Mouse (Mus musculus): ENCODE measurements around the gene Ccdc187. TPM values are rescaled to one million over a fixed set of nuclear protein-coding genes. Genes with fewer than 3 reads are reported as not detected.

The Ccdc187 gene
- polyA plus RNA-seq, 1 experiment = 6.0 TPM

GRCm38 (mm10) chr2:26214526-26214925, 79.8 kb downstream of the Ccdc187 start:
- no peak for DNase-seq (ENCODE audit: low read depth)

GRCm38 (mm10) chr2:26209566-26209965, 84.8 kb downstream of the Ccdc187 start:
- no peak for DNase-seq (ENCODE audit: low read depth)

GRCm38 (mm10) chr2:26208126-26208789, 86.1 kb downstream of the Ccdc187 start, which contains the start of gene Lhx3:
TSS of gene Lhx3 (minus strand) at chr2:26208289.
- DNase-seq (ENCODE audit: low read depth) = no peak

DNA sequence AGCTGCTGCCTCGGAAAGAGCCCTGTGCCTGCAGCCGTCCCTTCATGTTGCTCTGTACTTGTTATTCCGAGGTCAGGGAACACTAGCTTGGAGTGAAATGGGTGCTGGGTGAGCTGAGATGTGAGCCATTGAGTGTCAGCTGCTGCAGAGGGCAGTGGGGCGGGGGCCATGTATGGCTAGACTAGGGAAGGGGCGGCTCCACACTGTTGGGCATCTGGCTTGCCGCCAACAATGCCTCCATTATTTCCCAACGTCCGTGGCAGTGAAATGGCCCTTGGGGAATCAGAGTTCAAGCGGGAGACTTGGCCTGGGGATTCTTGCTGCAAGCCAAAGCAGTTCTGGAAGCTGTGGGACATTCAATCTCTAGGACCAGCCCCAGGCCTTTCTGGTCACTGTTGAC, 86.8 kb downstream of the Ccdc187 start:
- no peak for DNase-seq (ENCODE audit: low read depth)

- DNase-seq (ENCODE audit: low read depth) = no peak
Observed at GRCm38 (mm10) chr2:26205761-26206160, 88.6 kb downstream of the Ccdc187 start.

- DNase-seq (ENCODE audit: low read depth) = no peak
Observed at GRCm38 (mm10) chr2:26205126-26205525, 89.2 kb downstream of the Ccdc187 start.

- DNase-seq (ENCODE audit: low read depth) = no peak
Observed at GRCm38 (mm10) chr2:26202849-26203475, 91.4 kb downstream of the Ccdc187 start.

DNA sequence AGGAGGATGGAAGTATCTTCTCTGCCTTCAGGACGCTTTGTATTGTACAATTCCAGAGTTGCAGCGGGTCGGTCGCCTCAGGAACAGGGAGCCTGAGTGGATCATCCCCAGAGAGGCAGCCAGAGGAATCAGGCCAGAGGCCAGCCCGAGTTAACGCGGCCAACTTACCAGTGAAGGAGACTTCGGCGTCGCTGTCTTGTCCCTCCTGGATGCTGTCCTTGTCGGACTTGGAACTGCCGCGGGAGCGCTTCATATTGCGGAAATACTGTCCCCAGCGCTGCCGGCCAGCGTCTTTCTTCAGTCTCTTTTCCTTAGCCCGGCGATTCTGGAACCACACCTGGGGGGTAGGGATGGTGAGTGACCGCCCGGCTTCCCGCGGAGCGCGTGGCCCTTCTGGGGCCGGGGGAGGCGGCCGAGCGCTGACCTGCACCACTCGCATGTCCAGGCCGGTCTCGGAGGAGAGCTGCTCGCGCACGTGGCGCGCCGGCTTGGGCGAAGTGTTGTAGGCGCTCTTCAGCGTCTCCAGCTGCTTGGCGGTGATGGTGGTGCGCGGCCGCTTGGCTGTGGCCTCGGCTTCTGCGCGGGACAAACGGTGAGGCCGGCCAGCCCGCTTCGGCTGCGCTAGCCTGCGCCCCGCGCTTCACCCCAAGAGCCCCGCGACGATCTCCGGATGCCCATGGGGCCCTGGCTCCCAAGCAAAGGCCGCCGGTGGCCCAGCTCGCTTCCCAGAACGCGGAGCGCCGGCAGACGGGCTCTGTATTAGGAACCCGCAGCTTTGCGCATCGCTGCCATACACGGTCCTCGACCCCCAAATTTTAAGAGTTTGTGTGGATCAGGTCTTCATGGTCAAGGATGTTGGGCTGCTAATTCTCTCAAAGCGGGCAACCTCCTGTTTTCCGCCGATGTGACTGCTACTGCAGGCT, 92.2 kb downstream of the Ccdc187 start:
- DNase-seq (ENCODE audit: low read depth) = no peak

DNA sequence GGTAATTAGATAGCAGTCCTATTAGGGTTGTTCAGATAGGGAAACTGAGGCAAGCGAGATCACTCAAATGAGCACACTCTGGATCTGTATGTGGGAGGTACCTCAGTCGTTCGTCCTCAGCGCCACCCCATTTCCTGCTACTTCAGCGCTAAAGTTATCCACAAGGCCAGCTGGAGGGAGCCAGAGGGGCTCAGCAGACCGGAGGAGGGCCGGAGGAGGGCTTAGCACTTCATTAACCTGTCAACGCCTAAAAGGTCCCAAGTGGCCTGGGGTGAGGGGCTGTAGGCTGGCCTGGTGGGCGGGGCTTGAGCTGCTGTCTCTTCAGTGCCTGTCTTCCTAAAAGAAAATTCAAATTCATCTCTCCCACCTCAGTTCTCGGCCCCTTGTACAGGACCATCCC, 95.9 kb downstream of the Ccdc187 start:
- no peak for DNase-seq (ENCODE audit: low read depth)

DNA sequence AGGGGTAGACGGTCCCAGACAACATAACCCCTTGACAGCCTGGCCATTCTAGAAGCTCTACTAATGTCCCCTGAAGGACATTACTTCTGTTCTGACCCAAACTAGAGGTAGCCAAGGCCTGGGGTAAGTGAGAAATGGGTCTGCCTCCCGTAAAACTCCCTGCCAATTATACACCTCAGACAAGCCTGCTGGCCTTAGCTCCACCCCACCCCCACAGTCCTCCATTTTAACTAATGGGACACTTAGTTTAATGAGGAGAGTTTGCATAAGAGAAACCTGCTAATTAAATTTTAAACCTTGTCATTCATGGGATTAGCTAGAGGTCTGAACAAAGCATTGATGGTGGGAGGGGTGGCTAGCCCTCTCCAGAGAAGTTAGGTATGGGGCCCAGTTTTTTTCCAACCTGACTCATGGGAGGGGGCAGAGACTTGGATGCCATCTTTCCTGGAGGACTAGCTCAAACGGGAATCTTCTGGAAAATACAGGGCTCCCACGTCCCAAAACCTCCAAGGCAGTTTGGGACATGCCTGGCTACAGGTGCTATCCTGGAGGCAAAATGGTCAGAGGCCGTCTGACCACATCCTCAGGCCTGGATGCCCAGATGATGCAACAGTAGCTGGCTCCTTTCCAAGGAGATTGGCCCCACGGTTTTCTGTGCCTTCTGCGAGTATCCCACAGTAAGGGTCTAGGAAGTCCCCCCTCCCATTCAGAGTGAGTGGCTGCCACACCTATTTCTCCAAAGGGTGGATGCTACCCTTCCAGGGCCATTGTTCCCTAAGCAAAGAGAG, 99.6 kb downstream of the Ccdc187 start:
- DNase-seq (ENCODE audit: low read depth) = no peak

Other genes with a start within 250 kb of the Ccdc187 start
- gene Nacc2, start 171.3 kb downstream of the Ccdc187 start, polyA plus RNA-seq (2012; rRNA removed) = 34.9 and 43.5 TPM in 2 replicates
- 0.07 TPM in 1 of 2 replicates, not detected in the other for gene Lhx3, start 86.3 kb downstream of the Ccdc187 start, polyA plus RNA-seq (2012; rRNA removed)
- 51.8 and 70.0 TPM in 2 replicates for gene Qsox2, start 57.0 kb downstream of the Ccdc187 start, polyA plus RNA-seq (2012; rRNA removed)
- gene Gpsm1, start 21.0 kb upstream of the Ccdc187 start, polyA plus RNA-seq (2012; rRNA removed) = 14.8 and 17.7 TPM in 2 replicates
- 19.0 and 23.4 TPM in 2 replicates for gene Dnlz, start 57.6 kb upstream of the Ccdc187 start, polyA plus RNA-seq (2012; rRNA removed)
- gene Card9, start 66.4 kb upstream of the Ccdc187 start, polyA plus RNA-seq (2012; rRNA removed) = 11.8 and 15.7 TPM in 2 replicates
- gene Snapc4, start 86.1 kb upstream of the Ccdc187 start, polyA plus RNA-seq (2012; rRNA removed) = 69.7 and 95.4 TPM in 2 replicates
- 121 and 129 TPM in 2 replicates for gene Entr1, start 94.8 kb upstream of the Ccdc187 start, polyA plus RNA-seq (2012; rRNA removed)
- gene Pmpca, start 94.8 kb upstream of the Ccdc187 start, polyA plus RNA-seq (2012; rRNA removed) = 44.4 and 52.8 TPM in 2 replicates
- 24.9 and 28.2 TPM in 2 replicates for gene Inpp5e, start 114.6 kb upstream of the Ccdc187 start, polyA plus RNA-seq (2012; rRNA removed)
- gene Sec16a, start 150.7 kb upstream of the Ccdc187 start, polyA plus RNA-seq (2012; rRNA removed) = 115 and 122 TPM in 2 replicates
- 49.0 and 67.9 TPM in 2 replicates for gene Notch1, start 222.1 kb upstream of the Ccdc187 start, polyA plus RNA-seq (2012; rRNA removed)

Measured in gonadal fat pad, adult 2 months (tissue).